ENCODE assay signal across 24 mouse cellular contexts in the genomic region with DNA sequence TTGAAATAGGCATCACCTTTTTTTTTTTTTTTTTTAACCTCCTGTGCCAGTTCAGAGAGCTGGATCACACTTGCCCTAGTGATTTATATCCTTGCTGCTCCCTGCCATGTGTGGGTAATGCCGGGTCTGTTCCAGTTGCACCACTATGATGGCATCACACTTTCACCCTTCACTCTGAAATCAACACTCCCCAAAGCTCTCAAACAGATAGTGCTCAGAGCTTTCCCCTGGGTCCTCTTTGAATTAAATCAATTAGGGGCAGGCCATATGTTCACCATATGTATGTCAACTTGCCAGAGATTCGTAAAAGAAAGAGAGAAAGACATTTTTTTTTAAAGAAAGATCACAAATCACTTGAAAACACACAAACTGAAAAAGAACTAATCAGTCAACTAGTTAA.
DNase-seq lines count a peak whose midpoint lies in the region; ATAC-seq and TF ChIP-seq lines count a peak whose summit lies in the region.
"Had no signal": no experiment of that assay in that cellular context is flagged by ENCODE, and none has a peak within 500 bp of the region (broad histone marks: within the 10 kb centered on the region; RNA-seq: fewer than 3 reads in every experiment).

No protein-coding gene starts in this region.

- no peak for ATAC-seq in hindbrain, embryonic 11.5 days (ENCODE audit: low FRiP score)
- ATAC-seq in hindbrain, postnatal 0 days, result no peak
- peak; percentile 66; the same call in 1 of the 2 replicates for ATAC-seq in forebrain, embryonic 12.5 days (ENCODE audit: low FRiP score)
- ATAC-seq in limb, embryonic 14.5 days (ENCODE audit: low FRiP score, low read depth), result peak; percentile 64
- ATAC-seq: activated CD4-positive, CD25-positive, alpha-beta regulatory T cell, adult 4 months; intestine, embryonic 15.5 days; lung, postnatal 0 days; Patski had no signal

- no peak for TF ChIP-seq POLR2A in limb, embryonic 14.5 days (IDR thresholded peaks at IDR 0.05; ENCODE audit: borderline replicate concordance, extremely low read depth, insufficient read depth, insufficient read length)

- no peak overlapping the region for H3K27ac ChIP-seq in hindbrain, embryonic 11.5 days (ENCODE audit: low read depth, low read length)
- H3K27ac ChIP-seq in hindbrain, postnatal 0 days, result no peak overlapping the region
- no peak overlapping the region for H3K27ac ChIP-seq in forebrain, embryonic 12.5 days
- H3K27ac ChIP-seq in limb, embryonic 14.5 days (replicated peaks; ENCODE audit: low read depth, low read length), result no peak overlapping the region
- H3K27ac ChIP-seq: embryonic facial prominence, embryonic 12.5 days; hindbrain, embryonic 10.5 days; intestine, embryonic 15.5 days; kidney, postnatal 0 days; layer of hippocampus, adult 2 months; limb, embryonic 12.5 days; liver, embryonic 15.5 days had no signal

- no peaks in the 10 kb centered on the region; the same call in 1 of the 2 replicates for H3K4me1 ChIP-seq in hindbrain, embryonic 11.5 days (replicated peaks; ENCODE audit: control insufficient read depth, insufficient read depth, low read length)
- H3K4me1 ChIP-seq in hindbrain, postnatal 0 days (ENCODE audit: insufficient read depth, low read length), result 0 out of 2 replicates have a peak, but pooled peaks cover 9% of the 10 kb centered on the region
- H3K4me1 ChIP-seq in forebrain, embryonic 12.5 days, result peaks cover 16% of the 10 kb centered on the region
- peaks cover 9% of the 10 kb centered on the region for H3K4me1 ChIP-seq in limb, embryonic 14.5 days (ENCODE audit: control insufficient read depth, insufficient read depth, low read length)
- H3K4me1 ChIP-seq: liver, embryonic 15.5 days had no signal

- H3K4me2 ChIP-seq in hindbrain, embryonic 11.5 days (replicated peaks; ENCODE audit: low read depth, low read length), result no peak overlapping the region
- no peak overlapping the region for H3K4me2 ChIP-seq in hindbrain, postnatal 0 days (ENCODE audit: low read depth, low read length)
- H3K4me2 ChIP-seq in forebrain, embryonic 12.5 days, result no peak overlapping the region
- H3K4me2 ChIP-seq in limb, embryonic 14.5 days (replicated peaks; ENCODE audit: low read depth, low read length, severe bottlenecking), result no peak overlapping the region
- H3K4me2 ChIP-seq: embryonic facial prominence, embryonic 12.5 days; intestine, embryonic 15.5 days; limb, embryonic 12.5 days; liver, embryonic 15.5 days had no signal

- WGBS in hindbrain, embryonic 11.5 days, result 44% methylated on average over 2 of the region's 2 CpGs
- WGBS in hindbrain, postnatal 0 days, result 30% methylated on average over 2 of the region's 2 CpGs
- WGBS in forebrain, embryonic 12.5 days, result 71% methylated on average over 2 of the region's 2 CpGs
- WGBS in limb, embryonic 14.5 days, result 14% methylated on average over 2 of the region's 2 CpGs

- DNase-seq in hindbrain, embryonic 11.5 days (ENCODE audit: low spot score), result peak; percentile 25
- DNase-seq in hindbrain, postnatal 0 days (ENCODE audit: low spot score), result no peak
- DNase-seq in NIH3T3 (ENCODE audit: low read depth), result peak; percentile 85
- peak; percentile 60 for DNase-seq in limb, embryonic 14.5 days (ENCODE audit: low spot score)
- DNase-seq in adrenal gland, adult (ENCODE audit: inconsistent age in 2 of 2, low spot score in 1 of 2), result no peak
- no peak for DNase-seq in yolk sac, embryonic 10.5 days (ENCODE audit: low spot score)
- DNase-seq in urinary bladder, postnatal 36 days (ENCODE audit: low spot score in 2 of 2), result no peak
- DNase-seq: adrenal gland, postnatal 36 days; B cell, adult 2 months; cerebellum, postnatal 10 days; heart, adult 18-20 months; retina, postnatal 1 day; thymus, postnatal 4 days had no signal

- H3K4me3 ChIP-seq in hindbrain, embryonic 11.5 days (ENCODE audit: low read depth, low read length), result no peak overlapping the region
- no peak overlapping the region for H3K4me3 ChIP-seq in hindbrain, postnatal 0 days (ENCODE audit: low read length)
- no peak overlapping the region for H3K4me3 ChIP-seq in forebrain, embryonic 12.5 days (replicated peaks)
- H3K4me3 ChIP-seq in limb, embryonic 14.5 days (replicated peaks; ENCODE audit: low read length), result no peak overlapping the region
- H3K4me3 ChIP-seq: embryonic facial prominence, embryonic 12.5 days; hindbrain, embryonic 10.5 days; intestine, embryonic 15.5 days; layer of hippocampus, adult 2 months; limb, embryonic 12.5 days; liver, embryonic 15.5 days had no signal

- no peaks in the 10 kb centered on the region for H3K27me3 ChIP-seq in hindbrain, embryonic 11.5 days (ENCODE audit: control insufficient read depth, insufficient read depth, low read length)
- no peaks in the 10 kb centered on the region for H3K27me3 ChIP-seq in hindbrain, postnatal 0 days (ENCODE audit: insufficient read depth, low read length)
- H3K27me3 ChIP-seq in forebrain, embryonic 12.5 days, result peaks cover 20% of the 10 kb centered on the region
- no peaks in the 10 kb centered on the region for H3K27me3 ChIP-seq in limb, embryonic 14.5 days (ENCODE audit: control insufficient read depth, insufficient read depth, low read length)
- H3K27me3 ChIP-seq: embryonic facial prominence, embryonic 12.5 days; intestine, embryonic 15.5 days; limb, embryonic 12.5 days; liver, embryonic 15.5 days; Patski had no signal

- H3K9ac ChIP-seq in hindbrain, embryonic 11.5 days (ENCODE audit: low read depth, low read length), result no peak overlapping the region
- no peak overlapping the region for H3K9ac ChIP-seq in hindbrain, postnatal 0 days (replicated peaks; ENCODE audit: low read length)
- no peak overlapping the region for H3K9ac ChIP-seq in forebrain, embryonic 12.5 days
- H3K9ac ChIP-seq in limb, embryonic 14.5 days (ENCODE audit: low read depth, low read length, severe bottlenecking), result no peak overlapping the region
- H3K9ac ChIP-seq: embryonic facial prominence, embryonic 12.5 days; intestine, embryonic 15.5 days; limb, embryonic 12.5 days; liver, embryonic 15.5 days had no signal

- TF ChIP-seq CTCF in hindbrain, postnatal 0 days (IDR thresholded peaks at IDR 0.05; ENCODE audit: low read depth), result no peak

- H3K36me3 ChIP-seq in hindbrain, embryonic 11.5 days (ENCODE audit: control insufficient read depth, insufficient read depth, low read length), result no peaks in the 10 kb centered on the region
- H3K36me3 ChIP-seq in hindbrain, postnatal 0 days (ENCODE audit: insufficient read depth, low read length), result no peaks in the 10 kb centered on the region
- no peaks in the 10 kb centered on the region for H3K36me3 ChIP-seq in forebrain, embryonic 12.5 days (replicated peaks)
- H3K36me3 ChIP-seq in limb, embryonic 14.5 days (ENCODE audit: control insufficient read depth, insufficient read depth, low read length), result no peaks in the 10 kb centered on the region
- H3K36me3 ChIP-seq: embryonic facial prominence, embryonic 12.5 days; hindbrain, embryonic 10.5 days; intestine, embryonic 15.5 days; limb, embryonic 12.5 days; liver, embryonic 15.5 days had no signal

- H3K9me3 ChIP-seq in hindbrain, embryonic 11.5 days (ENCODE audit: control insufficient read depth, low read length), result no peaks in the 10 kb centered on the region
- no peaks in the 10 kb centered on the region for H3K9me3 ChIP-seq in hindbrain, postnatal 0 days (ENCODE audit: low read length)
- no peaks in the 10 kb centered on the region for H3K9me3 ChIP-seq in forebrain, embryonic 12.5 days
- no peaks in the 10 kb centered on the region for H3K9me3 ChIP-seq in limb, embryonic 14.5 days (ENCODE audit: control insufficient read depth, low read length)
- H3K9me3 ChIP-seq: embryonic facial prominence, embryonic 12.5 days; hindbrain, embryonic 10.5 days; intestine, embryonic 15.5 days; limb, embryonic 12.5 days; liver, embryonic 15.5 days had no signal

Comparison
In these comparisons a context has a peak if more than half of its experiments do, and no peak if none do; other contexts are left out.
1. DNase-seq: peak in hindbrain, embryonic 11.5 days (single experiment), NIH3T3 (single experiment) and limb, embryonic 14.5 days (single experiment); none in hindbrain, postnatal 0 days (single experiment), adrenal gland, adult (0 of 2), yolk sac, embryonic 10.5 days (single experiment) and urinary bladder, postnatal 36 days (0 of 2).
2. ATAC-seq: peak in forebrain, embryonic 12.5 days (single experiment) and limb, embryonic 14.5 days (single experiment); none in hindbrain, embryonic 11.5 days (single experiment) and hindbrain, postnatal 0 days (single experiment).